Mouse (Mus musculus): ENCODE data around the gene Ddr1. TPM values are rescaled to one million over a fixed set of nuclear protein-coding genes. Genes with fewer than 3 reads are reported as not detected.

The Ddr1 gene
- polyA plus RNA-seq, 1 experiment from 2014 or later = 75.8 TPM

Other genes with a start within 250 kb of the Ddr1 start
- gene H2-Q10, start 234.5 kb downstream of the Ddr1 start, polyA plus RNA-seq (2014; fragmentation: Nextera tagmentation; extraction: Ambion mirVana) = 0.09 and 0.14 TPM in 2 replicates
- gene Pou5f1, start 198.6 kb downstream of the Ddr1 start, polyA plus RNA-seq (2014; fragmentation: Nextera tagmentation; extraction: Ambion mirVana) = not detected in 2 replicates
- gene Tcf19, start 187.8 kb downstream of the Ddr1 start, polyA plus RNA-seq (2014; fragmentation: Nextera tagmentation; extraction: Ambion mirVana) = 52.8 and 55.9 TPM in 2 replicates
- 10.2 and 10.4 TPM in 2 replicates for gene Cchcr1, start 187.5 kb downstream of the Ddr1 start, polyA plus RNA-seq (2014; fragmentation: Nextera tagmentation; extraction: Ambion mirVana)
- 0.66 TPM in 1 of 2 replicates, not detected in the other for gene Psors1c2, start 171.4 kb downstream of the Ddr1 start, polyA plus RNA-seq (2014; fragmentation: Nextera tagmentation; extraction: Ambion mirVana)
- gene Cdsn, start 152.5 kb downstream of the Ddr1 start, polyA plus RNA-seq (2014; fragmentation: Nextera tagmentation; extraction: Ambion mirVana) = 0.50 and 0.57 TPM in 2 replicates
- gene 2300002M23Rik, start 137.2 kb downstream of the Ddr1 start, polyA plus RNA-seq (2014; fragmentation: Nextera tagmentation; extraction: Ambion mirVana) = not detected in 2 replicates
- not detected in 2 replicates for gene Sfta2, start 103.1 kb downstream of the Ddr1 start, polyA plus RNA-seq (2014; fragmentation: Nextera tagmentation; extraction: Ambion mirVana)
- not detected in 2 replicates for gene Gm9573, start 78.0 kb downstream of the Ddr1 start, polyA plus RNA-seq (2014; fragmentation: Nextera tagmentation; extraction: Ambion mirVana)
- 0.09 TPM in 1 of 2 replicates, not detected in the other for gene Mucl3, start 60.9 kb downstream of the Ddr1 start, polyA plus RNA-seq (2014; fragmentation: Nextera tagmentation; extraction: Ambion mirVana)
- gene Vars2, start 37.0 kb downstream of the Ddr1 start, polyA plus RNA-seq (2014; fragmentation: Nextera tagmentation; extraction: Ambion mirVana) = 10.8 and 12.7 TPM in 2 replicates
- gene Gtf2h4, start 30.9 kb downstream of the Ddr1 start, polyA plus RNA-seq (2014; fragmentation: Nextera tagmentation; extraction: Ambion mirVana) = 21.9 and 23.8 TPM in 2 replicates
- 20.8 and 27.3 TPM in 2 replicates for gene Ier3, start 117.1 kb upstream of the Ddr1 start, polyA plus RNA-seq (2014; fragmentation: Nextera tagmentation; extraction: Ambion mirVana)
- 86.8 and 93.7 TPM in 2 replicates for gene Flot1, start 118.6 kb upstream of the Ddr1 start, polyA plus RNA-seq (2014; fragmentation: Nextera tagmentation; extraction: Ambion mirVana)
- 673 and 698 TPM in 2 replicates for gene Tubb5, start 133.7 kb upstream of the Ddr1 start, polyA plus RNA-seq (2014; fragmentation: Nextera tagmentation; extraction: Ambion mirVana)
- 15.3 and 16.1 TPM in 2 replicates for gene Mdc1, start 136.9 kb upstream of the Ddr1 start, polyA plus RNA-seq (2014; fragmentation: Nextera tagmentation; extraction: Ambion mirVana)
- gene Nrm, start 156.7 kb upstream of the Ddr1 start, polyA plus RNA-seq (2014; fragmentation: Nextera tagmentation; extraction: Ambion mirVana) = 44.0 and 44.9 TPM in 2 replicates
- gene Ppp1r18, start 161.0 kb upstream of the Ddr1 start, polyA plus RNA-seq (2014; fragmentation: Nextera tagmentation; extraction: Ambion mirVana) = 17.3 and 19.4 TPM in 2 replicates
- 18.6 and 22.0 TPM in 2 replicates for gene Dhx16, start 175.2 kb upstream of the Ddr1 start, polyA plus RNA-seq (2014; fragmentation: Nextera tagmentation; extraction: Ambion mirVana)
- gene 2310061I04Rik, start 192.8 kb upstream of the Ddr1 start, polyA plus RNA-seq (2014; fragmentation: Nextera tagmentation; extraction: Ambion mirVana) = 28.7 and 28.9 TPM in 2 replicates
- 52.5 and 53.1 TPM in 2 replicates for gene Atat1, start 205.5 kb upstream of the Ddr1 start, polyA plus RNA-seq (2014; fragmentation: Nextera tagmentation; extraction: Ambion mirVana)
- gene Mrps18b, start 211.8 kb upstream of the Ddr1 start, polyA plus RNA-seq (2014; fragmentation: Nextera tagmentation; extraction: Ambion mirVana) = 65.8 and 67.0 TPM in 2 replicates
- 21.8 and 23.6 TPM in 2 replicates for gene Ppp1r10, start 211.8 kb upstream of the Ddr1 start, polyA plus RNA-seq (2014; fragmentation: Nextera tagmentation; extraction: Ambion mirVana)

All from heart, embryonic 14.5 days (tissue).